Mouse (Mus musculus): ENCODE data around the gene Rin3. TPM values are rescaled to one million over a fixed set of nuclear protein-coding genes. Genes with fewer than 3 reads are reported as not detected.
A peak's percentile ranks its signal among the peaks of the same experiment; 100 is the strongest.

Gene Rin3
- polyA plus RNA-seq, 1 experiment from 2014 or later = 10.5 TPM

DNA sequence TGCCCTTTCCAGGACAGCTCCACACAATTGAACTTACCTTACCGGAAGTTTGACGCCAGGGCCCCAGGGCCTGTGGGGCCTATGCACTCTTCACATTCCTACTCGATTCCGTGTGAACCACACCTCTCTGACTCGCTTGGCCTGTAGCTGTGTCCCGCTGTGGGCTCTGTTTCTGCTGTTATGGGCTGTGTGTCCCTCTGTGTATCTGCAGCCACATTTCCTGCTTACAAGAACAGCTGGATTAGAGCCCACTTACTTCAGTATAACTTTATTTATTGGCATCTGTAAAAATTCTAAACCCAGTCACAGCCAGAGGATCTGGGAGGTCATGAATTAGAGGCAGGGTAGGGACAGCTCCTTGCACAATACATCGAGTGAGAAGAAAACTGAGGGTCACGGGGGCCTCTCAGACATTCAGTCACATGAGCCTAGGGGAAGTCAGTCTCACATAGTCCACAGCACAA, 20.9 kb upstream of the Rin3 start:
- no peak overlapping the region for H3K9ac ChIP-seq (ENCODE audit: low read depth, low read length)
- H3K27ac ChIP-seq (ENCODE audit: low read depth, low read length) = peak overlapping the region; percentile 86
- 8% methylated on average over 8 of the region's 8 CpGs for WGBS
- H3K4me2 ChIP-seq (replicated peaks; ENCODE audit: low read depth) = 0 out of 2 replicates have a peak overlapping the region, but pooled peaks have one; percentile 10
- H3K36me3 ChIP-seq (ENCODE audit: control insufficient read depth, insufficient read depth) = no peaks in the 10 kb centered on the region
- H3K4me1 ChIP-seq (replicated peaks; ENCODE audit: control insufficient read depth, insufficient read depth, low read length) = peaks cover 15% of the 10 kb centered on the region; the same call in 1 of the 2 replicates
- ATAC-seq = peak; percentile 96
- no peaks in the 10 kb centered on the region for H3K9me3 ChIP-seq (ENCODE audit: control insufficient read depth)
- no peak for TF ChIP-seq CTCF (IDR thresholded peaks at IDR 0.05; ENCODE audit: low read depth)
- no peak overlapping the region for H3K4me3 ChIP-seq (ENCODE audit: low read depth, low read length)
- no peaks in the 10 kb centered on the region for H3K27me3 ChIP-seq (replicated peaks; ENCODE audit: control insufficient read depth, insufficient read depth, low read length)

DNA sequence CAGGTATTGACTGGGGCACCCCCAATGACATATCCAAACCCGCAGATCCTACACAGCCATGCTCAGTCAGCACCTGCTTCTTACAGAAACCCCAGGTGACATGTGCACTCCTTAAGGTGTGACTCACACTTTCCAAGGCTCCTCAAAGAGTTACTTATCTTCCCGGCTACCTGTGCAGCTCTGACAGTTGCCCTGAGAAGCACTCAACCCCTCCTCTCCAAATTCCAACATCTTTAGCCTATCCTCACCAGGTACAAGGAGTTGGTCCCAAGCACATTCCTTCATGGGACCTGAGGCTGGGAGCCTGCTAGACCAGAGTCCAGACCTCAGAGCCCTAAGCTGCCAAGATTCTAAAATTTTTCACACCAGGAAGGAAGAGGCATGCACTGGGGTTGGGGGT, 20.0 kb upstream of the Rin3 start:
- Histone ChIP-seq H3K36me3 (ENCODE audit: control insufficient read depth, insufficient read depth) (no peaks in the 10 kb centered on the region), H3K27ac (ENCODE audit: low read depth, low read length) (peak overlapping the region; percentile 86; the same call in 1 of the 2 replicates), H3K4me3 (ENCODE audit: low read depth, low read length) (no peak overlapping the region), H3K4me2 (replicated peaks; ENCODE audit: low read depth) (no peak overlapping the region), H3K9me3 (ENCODE audit: control insufficient read depth) (no peaks in the 10 kb centered on the region), H3K27me3 (replicated peaks; ENCODE audit: control insufficient read depth, insufficient read depth, low read length) (no peaks in the 10 kb centered on the region), H3K4me1 (replicated peaks; ENCODE audit: control insufficient read depth, insufficient read depth, low read length) (peaks cover 15% of the 10 kb centered on the region; the same call in 1 of the 2 replicates), H3K9ac (ENCODE audit: low read depth, low read length) (no peak overlapping the region)
- no peak for ATAC-seq
- no peak for TF ChIP-seq CTCF (IDR thresholded peaks at IDR 0.05; ENCODE audit: low read depth)
- WGBS = 78% methylated on average over 2 of the region's 2 CpGs

DNA sequence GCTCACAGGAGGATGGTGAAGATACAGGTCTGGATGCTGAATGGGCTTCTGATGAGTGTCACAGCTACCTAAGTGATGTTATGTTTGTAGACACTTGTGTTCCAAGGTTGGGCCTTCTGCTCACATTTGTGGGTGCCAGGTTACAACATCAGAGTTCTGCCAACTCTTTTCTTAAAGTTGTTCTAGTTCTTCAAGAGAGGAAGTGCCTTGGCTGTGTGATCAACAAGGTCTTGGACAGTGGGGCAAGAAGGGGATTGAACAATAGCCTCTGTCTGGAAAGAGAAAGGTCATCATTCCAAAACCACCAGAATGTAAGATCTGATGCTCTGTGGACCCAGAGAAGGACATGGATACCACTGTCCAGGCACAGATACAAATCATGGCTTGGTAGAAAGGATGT, 19.6 kb upstream of the Rin3 start:
- Histone ChIP-seq H3K27me3 (replicated peaks; ENCODE audit: control insufficient read depth, insufficient read depth, low read length) (no peaks in the 10 kb centered on the region), H3K4me3 (ENCODE audit: low read depth, low read length) (no peak overlapping the region), H3K36me3 (ENCODE audit: control insufficient read depth, insufficient read depth) (no peaks in the 10 kb centered on the region), H3K4me2 (replicated peaks; ENCODE audit: low read depth) (no peak overlapping the region), H3K4me1 (replicated peaks; ENCODE audit: control insufficient read depth, insufficient read depth, low read length) (peaks cover 15% of the 10 kb centered on the region; the same call in 1 of the 2 replicates), H3K9me3 (ENCODE audit: control insufficient read depth) (no peaks in the 10 kb centered on the region), H3K27ac (ENCODE audit: low read depth, low read length) (no peak overlapping the region), H3K9ac (ENCODE audit: low read depth, low read length) (no peak overlapping the region)
- TF ChIP-seq CTCF (IDR thresholded peaks at IDR 0.05; ENCODE audit: low read depth) = no peak
- ATAC-seq = no peak

DNA sequence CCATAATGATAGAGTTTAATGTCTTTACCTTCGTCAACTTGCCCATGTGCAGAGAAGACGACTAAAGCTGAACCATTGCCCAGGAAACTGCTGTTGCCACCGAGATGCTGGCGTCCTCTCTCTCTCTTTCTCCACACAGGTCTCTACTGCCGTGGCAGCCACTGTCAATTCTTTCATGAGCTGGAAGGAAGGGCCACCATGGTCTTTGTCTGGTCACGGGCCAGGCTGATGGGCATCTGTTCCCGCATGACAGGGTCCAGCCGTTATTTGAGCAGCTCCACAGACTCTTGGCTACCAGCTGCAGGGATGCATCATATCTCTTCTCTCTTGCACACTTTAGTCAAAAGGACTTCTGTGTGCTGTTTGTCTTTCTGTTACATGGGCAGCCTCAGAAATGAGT, 16.4 kb upstream of the Rin3 start:
- no peak for TF ChIP-seq CTCF (IDR thresholded peaks at IDR 0.05; ENCODE audit: low read depth)
- no peaks in the 10 kb centered on the region for H3K27me3 ChIP-seq (replicated peaks; ENCODE audit: control insufficient read depth, insufficient read depth, low read length)
- ATAC-seq = no peak
- no peak overlapping the region for H3K4me3 ChIP-seq (ENCODE audit: low read depth, low read length)
- WGBS = 89% methylated on average over 8 of the region's 8 CpGs
- H3K27ac ChIP-seq (ENCODE audit: low read depth, low read length) = no peak overlapping the region
- no peaks in the 10 kb centered on the region for H3K36me3 ChIP-seq (ENCODE audit: control insufficient read depth, insufficient read depth)
- H3K4me1 ChIP-seq (replicated peaks; ENCODE audit: control insufficient read depth, insufficient read depth, low read length) = peaks cover 12% of the 10 kb centered on the region; the same call in 1 of the 2 replicates
- H3K9me3 ChIP-seq (ENCODE audit: control insufficient read depth) = no peaks in the 10 kb centered on the region
- H3K9ac ChIP-seq (ENCODE audit: low read depth, low read length) = no peak overlapping the region
- no peak overlapping the region for H3K4me2 ChIP-seq (replicated peaks; ENCODE audit: low read depth)

DNA sequence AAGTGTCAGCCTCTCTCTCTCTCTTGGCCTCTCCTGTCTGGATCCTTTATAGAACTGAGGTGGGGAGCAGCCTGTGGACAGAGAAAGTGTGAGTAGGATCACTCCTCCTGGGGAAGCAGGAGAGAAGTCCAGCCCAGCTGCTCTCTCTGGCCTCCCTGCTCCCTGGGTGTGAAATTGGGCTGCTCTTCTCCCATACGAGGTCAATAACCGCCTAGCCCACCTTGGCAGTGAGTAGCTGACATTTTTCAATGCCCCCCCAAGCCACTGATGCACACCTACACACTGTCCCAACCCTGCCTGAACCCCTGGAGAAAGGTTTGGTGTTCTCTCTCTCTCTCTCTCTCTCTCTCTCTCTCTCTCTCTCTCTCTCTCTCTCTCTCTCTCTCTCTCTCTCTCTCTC, 13.7 kb upstream of the Rin3 start:
- no peak overlapping the region for H3K27ac ChIP-seq (ENCODE audit: low read depth, low read length)
- H3K4me2 ChIP-seq (replicated peaks; ENCODE audit: low read depth) = no peak overlapping the region
- H3K27me3 ChIP-seq (replicated peaks; ENCODE audit: control insufficient read depth, insufficient read depth, low read length) = no peaks in the 10 kb centered on the region
- H3K9me3 ChIP-seq (ENCODE audit: control insufficient read depth) = no peaks in the 10 kb centered on the region
- H3K36me3 ChIP-seq (ENCODE audit: control insufficient read depth, insufficient read depth) = no peaks in the 10 kb centered on the region
- 49% methylated on average over 2 of the region's 2 CpGs for WGBS
- TF ChIP-seq CTCF (IDR thresholded peaks at IDR 0.05; ENCODE audit: low read depth) = no peak
- H3K9ac ChIP-seq (ENCODE audit: low read depth, low read length) = no peak overlapping the region
- H3K4me1 ChIP-seq (replicated peaks; ENCODE audit: control insufficient read depth, insufficient read depth, low read length) = no peaks in the 10 kb centered on the region
- ATAC-seq = no peak
- no peak overlapping the region for H3K4me3 ChIP-seq (ENCODE audit: low read depth, low read length)

DNA sequence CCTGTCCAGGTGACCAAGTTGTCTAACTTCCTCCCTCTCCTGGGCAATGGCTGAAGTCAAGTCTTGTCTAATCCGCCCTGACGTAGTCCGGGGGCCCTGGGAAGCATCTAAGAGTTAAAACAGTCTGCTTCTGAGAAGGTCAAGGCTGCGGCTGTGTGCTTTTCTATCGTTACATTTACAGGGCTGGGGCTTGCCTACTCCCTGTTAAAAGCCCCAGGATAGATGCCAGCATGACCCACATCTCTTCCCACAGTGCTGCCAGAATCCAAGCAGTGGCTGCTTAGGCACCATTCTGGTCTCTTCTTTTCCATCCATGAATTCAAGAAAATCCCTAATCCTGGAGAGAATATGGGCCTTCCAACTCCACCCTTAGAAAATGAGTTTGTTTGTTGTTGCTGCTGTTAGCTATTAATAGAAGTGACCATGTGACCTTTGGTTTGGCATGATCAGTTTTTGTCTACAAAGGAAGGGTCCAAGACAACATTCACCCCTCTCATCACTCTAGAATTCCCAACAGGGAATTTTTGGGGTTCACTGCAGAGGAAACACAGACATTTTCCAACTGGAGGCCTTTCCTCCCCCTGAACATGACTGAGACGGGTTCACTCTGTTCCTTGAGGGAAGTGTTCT, 12.0 kb upstream of the Rin3 start:
- Histone ChIP-seq H3K27me3 (replicated peaks; ENCODE audit: control insufficient read depth, insufficient read depth, low read length) (no peaks in the 10 kb centered on the region), H3K4me2 (replicated peaks; ENCODE audit: low read depth) (no peak overlapping the region), H3K9me3 (ENCODE audit: control insufficient read depth) (no peaks in the 10 kb centered on the region), H3K27ac (ENCODE audit: low read depth, low read length) (no peak overlapping the region), H3K36me3 (ENCODE audit: control insufficient read depth, insufficient read depth) (no peaks in the 10 kb centered on the region), H3K4me1 (replicated peaks; ENCODE audit: control insufficient read depth, insufficient read depth, low read length) (no peaks in the 10 kb centered on the region), H3K9ac (ENCODE audit: low read depth, low read length) (no peak overlapping the region), H3K4me3 (ENCODE audit: low read depth, low read length) (no peak overlapping the region)
- no peak for ATAC-seq
- TF ChIP-seq CTCF (IDR thresholded peaks at IDR 0.05; ENCODE audit: low read depth) = no peak
- 70% methylated on average over 6 of the region's 6 CpGs for WGBS
